Mouse (Mus musculus) bone marrow, adult 2 months (tissue): ENCODE measurements around the gene A730049H05Rik. TPM values are rescaled to one million over a fixed set of nuclear protein-coding genes. Genes with fewer than 3 reads are reported as not detected.

Experiments
- H3K27ac ChIP-seq: fragments of 200-500 bp; 2 replicates; pipeline ENCODE4 v1.5.1; 2012; ENCODE audit warnings: low read depth, mild to moderate bottlenecking, control low read depth, inconsistent platforms, low read length; ENCODE audit not compliant: control insufficient read depth, poor library complexity, insufficient read depth
- H3K4me1 ChIP-seq: fragments of 200-500 bp; 2 replicates; pipeline ENCODE4 v1.6.1; 2011; ENCODE audit warnings: low read length; ENCODE audit not compliant: control insufficient read depth, insufficient read depth
- H3K4me3 ChIP-seq: fragments of 200-500 bp; replicated peaks from 2 replicates; pipeline ENCODE3; 2011; ENCODE audit warnings: mild to moderate bottlenecking, low read depth, low read length, control low read depth; ENCODE audit not compliant: control insufficient read depth
- CTCF ChIP-seq: fragments of 200-500 bp; IDR thresholded peaks from 2 replicates; pipeline ENCODE4 v1.5.1; 2011; ENCODE audit warnings: low read length, control low read depth; ENCODE audit not compliant: control insufficient read depth, insufficient read depth
- POLR2A ChIP-seq: fragments of 200-500 bp; IDR thresholded peaks from 2 replicates; pipeline ENCODE4 v1.6.1; 2011; ENCODE audit warnings: low read depth, mild to moderate bottlenecking, control low read depth, low read length, borderline replicate concordance; ENCODE audit not compliant: control insufficient read depth
- WGBS: fragments of 180-500 bp; shearing (Covaris S2); methylation state at CpG from one replicate; pipeline ENCODE4 v1.1.7; 2018; 5-methylcytosine and 5-hydroxymethylcytosine counted together
- polyA plus RNA-seq: library from polyadenylated mRNA; stranded (reverse); fragments of >200 nt; gene quantifications from 2 replicates; pipeline ENCODE4 v1.2.4, GENCODE M21; 2011; ENCODE audit warnings: low replicate concordance; ENCODE audit not compliant: missing spikeins, insufficient read depth, insufficient read length

A730049H05Rik gene
- not detected in 2 replicates for polyA plus RNA-seq

DNA sequence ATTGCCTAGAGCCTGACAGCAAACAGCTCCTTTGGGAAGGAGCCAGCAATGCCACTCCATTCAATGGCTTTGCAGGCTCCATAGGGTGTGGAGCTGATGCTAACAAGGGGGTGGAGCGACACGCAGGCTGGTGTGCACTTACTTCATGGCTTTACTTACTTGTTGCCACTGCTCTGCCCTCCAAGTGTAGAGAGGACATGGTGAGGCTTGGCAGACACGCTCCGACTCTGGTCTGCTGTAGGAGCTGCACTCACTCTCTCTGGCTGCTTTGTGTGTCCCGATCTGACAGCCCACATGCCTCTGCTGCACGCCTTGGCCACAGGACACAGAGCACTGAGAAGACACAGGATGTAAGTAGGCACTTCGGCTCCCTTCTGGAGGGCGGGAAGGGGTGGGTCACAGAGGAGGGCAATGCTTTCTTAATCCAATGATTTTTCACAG is at the start of gene A730049H05Rik:
TSS of gene A730049H05Rik (plus strand) at position 168 of the 441 bp plus-strand sequence.
- H3K4me3 ChIP-seq = no peak within 1 kb of the TSS
- no peaks in the 10 kb centered on the region for H3K4me1 ChIP-seq
- WGBS = 43% methylated on average over 8 of the region's 8 CpGs
- TF ChIP-seq CTCF (no peak), POLR2A (no peak)
- no peak within 1 kb of the TSS for H3K27ac ChIP-seq

DNA sequence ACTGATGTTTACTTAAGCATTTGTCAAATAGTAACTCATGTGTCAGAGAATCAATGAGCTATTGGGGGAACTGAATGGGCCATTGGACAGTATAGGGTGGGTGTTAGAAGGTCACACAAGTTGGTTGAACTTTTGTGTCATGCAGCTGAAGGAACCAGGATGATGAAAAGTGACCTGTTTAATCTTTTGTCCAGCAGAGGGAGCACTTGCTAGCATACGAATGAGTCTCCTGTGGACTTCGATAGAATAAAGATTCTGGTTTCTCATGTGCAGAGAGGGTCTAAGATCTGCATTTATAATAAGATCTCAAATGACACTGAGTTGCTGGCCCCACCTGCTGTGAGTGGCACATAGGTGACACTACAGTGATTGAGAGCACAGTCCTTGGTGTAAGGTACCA is 39.9 kb upstream of the A730049H05Rik start:
- Histone ChIP-seq H3K27ac (no peak overlapping the region), H3K4me1 (no peaks in the 10 kb centered on the region), H3K4me3 (no peak overlapping the region)
- no peak for TF ChIP-seq POLR2A
- no peak for TF ChIP-seq CTCF
- 3% methylated on average over 2 of the region's 2 CpGs for WGBS

DNA sequence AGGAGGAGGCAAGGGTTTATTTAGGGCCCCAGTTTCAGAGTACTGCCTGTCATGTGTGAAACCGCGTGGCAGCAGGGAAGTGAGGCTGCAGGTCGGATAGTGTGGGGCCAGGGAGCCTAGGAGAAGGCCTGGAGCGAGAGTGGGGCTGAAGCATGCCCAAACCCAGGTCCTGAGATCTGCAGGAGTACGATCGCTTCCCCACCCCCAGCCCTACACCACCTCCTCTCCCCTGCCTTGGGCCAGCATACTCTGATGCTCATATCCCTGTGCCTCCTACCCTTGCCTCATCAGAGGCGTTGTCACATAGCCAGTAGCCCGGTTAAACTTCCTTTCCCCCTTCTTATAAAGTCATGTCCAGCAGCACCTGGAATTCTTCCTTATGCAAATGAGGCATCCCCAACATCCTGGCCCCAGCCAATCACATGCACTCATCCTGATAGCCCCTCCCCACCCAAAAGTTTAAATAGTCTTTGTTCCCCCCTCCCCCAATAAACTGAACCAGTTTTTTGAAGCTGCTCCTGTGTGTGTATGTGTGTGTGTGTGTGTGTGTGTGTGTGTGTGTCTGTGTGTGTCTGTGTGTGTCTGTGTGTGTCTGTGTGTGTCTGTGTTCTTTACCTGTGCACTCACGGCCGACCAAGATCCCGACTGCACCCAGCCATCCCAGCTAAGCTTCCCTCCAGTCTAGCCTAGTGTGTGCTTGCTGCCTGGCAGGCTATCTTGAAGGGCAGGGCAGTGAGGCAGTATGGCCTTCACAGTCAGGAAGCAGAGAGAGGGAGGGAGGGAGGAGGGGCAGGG is 36.9 kb upstream of the A730049H05Rik start:
- 79% methylated on average over 11 of the region's 11 CpGs for WGBS
- TF ChIP-seq POLR2A (no peak), CTCF (no peak)
- no peak overlapping the region for H3K27ac ChIP-seq
- no peaks in the 10 kb centered on the region for H3K4me1 ChIP-seq
- no peak overlapping the region for H3K4me3 ChIP-seq

DNA sequence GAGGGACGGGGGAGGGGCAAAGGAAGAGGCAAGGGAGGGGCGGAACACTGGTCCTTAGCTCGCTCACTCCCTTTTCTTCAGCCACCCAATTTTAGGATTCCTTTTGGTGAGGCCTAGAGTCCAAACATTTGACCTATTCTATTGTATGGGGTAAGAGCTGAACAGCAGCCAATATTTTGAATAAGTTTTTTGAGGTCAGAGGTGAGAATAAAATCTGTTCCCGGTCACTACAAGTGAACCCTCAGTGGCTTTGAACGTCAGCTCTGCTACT is 36.4 kb upstream of the A730049H05Rik start:
- Histone ChIP-seq H3K4me3 (no peak overlapping the region), H3K27ac (no peak overlapping the region), H3K4me1 (no peaks in the 10 kb centered on the region)
- TF ChIP-seq POLR2A (no peak), CTCF (no peak)
- 52% methylated on average over 5 of the region's 5 CpGs for WGBS

DNA sequence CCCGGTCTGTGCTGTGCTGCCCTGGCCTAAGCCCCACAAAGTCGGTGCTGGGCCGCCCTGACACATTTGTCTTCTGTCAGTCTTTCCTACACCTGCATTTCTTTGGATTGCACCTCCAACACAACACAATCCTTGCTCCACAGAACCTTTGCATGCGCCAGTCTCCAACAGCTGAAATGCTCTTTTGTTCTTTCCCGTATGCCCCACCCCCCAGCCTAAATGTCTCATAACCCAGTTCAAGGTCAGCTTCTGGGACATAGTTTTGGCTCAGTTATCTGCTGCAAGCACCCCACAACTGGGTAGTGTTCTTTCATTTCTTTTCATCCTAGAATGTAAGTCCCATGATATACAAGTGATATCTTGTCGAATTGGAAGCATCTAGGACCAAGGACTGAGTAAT is 34.8 kb upstream of the A730049H05Rik start:
- WGBS = 79% methylated on average over 6 of the region's 6 CpGs
- no peak overlapping the region for H3K4me3 ChIP-seq
- H3K4me1 ChIP-seq = no peaks in the 10 kb centered on the region
- H3K27ac ChIP-seq = no peak overlapping the region
- no peak for TF ChIP-seq CTCF
- TF ChIP-seq POLR2A = no peak

DNA sequence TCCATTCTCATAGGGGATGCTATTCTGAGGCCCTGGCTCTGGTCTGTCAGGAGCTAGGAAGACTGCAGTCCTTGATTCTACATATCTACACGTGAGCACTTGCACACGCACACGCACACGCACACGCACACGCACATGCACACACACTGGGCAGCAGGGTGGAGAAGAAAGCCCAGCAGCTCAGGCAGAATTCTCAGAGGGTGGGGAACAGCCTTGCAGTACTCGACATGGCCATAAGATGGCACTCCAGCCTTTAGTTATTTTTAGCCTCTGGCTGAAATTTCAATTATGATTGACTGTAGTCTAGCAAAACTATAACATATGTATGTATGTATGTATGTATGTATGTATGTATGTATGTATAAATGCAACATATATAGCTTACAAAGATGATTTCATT is 31.5 kb upstream of the A730049H05Rik start:
- 6% methylated on average over 7 of the region's 7 CpGs for WGBS
- TF ChIP-seq CTCF (peak; percentile 30), POLR2A (no peak)

DNA sequence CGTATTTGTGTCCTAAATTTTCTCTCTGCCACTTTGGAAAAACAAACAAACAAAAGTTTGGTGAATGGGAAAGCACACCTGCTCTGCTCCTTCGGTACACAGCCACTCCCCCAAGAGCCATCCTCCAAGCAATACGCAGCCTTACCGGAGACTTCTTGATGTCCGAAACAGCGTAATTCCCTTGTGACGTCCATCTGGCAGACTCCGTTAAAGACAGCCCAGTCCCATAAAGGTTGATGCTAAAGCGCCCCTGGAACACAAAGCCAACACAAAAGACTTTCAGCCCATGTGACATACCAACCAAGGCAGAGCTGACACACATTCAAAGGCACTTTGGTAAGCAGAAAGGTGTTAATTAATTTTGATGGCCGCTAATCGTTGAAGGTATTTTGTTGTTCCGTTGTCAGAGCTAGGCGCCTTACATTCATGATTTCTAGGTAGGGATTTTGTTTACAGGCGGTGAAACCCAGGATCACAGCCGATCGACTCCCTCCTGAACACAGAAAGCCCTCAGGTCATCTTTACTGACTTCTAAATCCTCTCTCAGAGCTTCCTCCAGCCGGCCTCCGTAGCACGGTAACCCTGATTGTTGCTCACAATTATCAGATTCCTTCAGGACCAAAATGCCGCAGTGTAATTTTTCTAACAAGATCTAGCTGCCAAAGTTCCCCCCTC is 29.4 kb upstream of the A730049H05Rik start:
- no peak for TF ChIP-seq CTCF
- TF ChIP-seq POLR2A = no peak
- no peak overlapping the region for H3K4me3 ChIP-seq
- no peak overlapping the region for H3K27ac ChIP-seq
- 12% methylated on average over 20 of the region's 20 CpGs for WGBS
- H3K4me1 ChIP-seq = no peaks in the 10 kb centered on the region

More for the DNA sequence above, 31.5 kb upstream of the A730049H05Rik start:
- no peak overlapping the region for H3K27ac ChIP-seq
- no peak overlapping the region for H3K4me3 ChIP-seq
- no peaks in the 10 kb centered on the region for H3K4me1 ChIP-seq

DNA sequence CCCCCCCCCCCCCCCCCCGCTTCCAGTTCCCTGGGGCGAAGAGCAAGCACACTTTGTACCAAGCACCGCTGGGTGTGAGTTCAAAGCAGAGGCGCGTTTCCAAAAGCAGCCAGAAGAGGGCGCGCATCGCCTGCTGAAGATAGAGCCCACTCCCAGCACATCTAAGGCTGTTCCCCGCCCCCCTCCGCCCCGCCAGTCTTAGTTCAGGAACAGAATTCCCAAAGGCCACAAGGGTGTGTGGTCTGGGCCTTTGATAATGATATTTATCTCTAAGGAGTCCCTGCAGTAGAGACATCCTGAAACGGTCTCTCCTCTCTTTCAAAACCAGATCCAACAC is 28.9 kb upstream of the A730049H05Rik start:
- H3K4me3 ChIP-seq = no peak overlapping the region
- 8% methylated on average over 12 of the region's 12 CpGs for whole genome bisulfite sequencing
- peak; percentile 48 for TF ChIP-seq CTCF
- TF ChIP-seq POLR2A = no peak

DNA sequence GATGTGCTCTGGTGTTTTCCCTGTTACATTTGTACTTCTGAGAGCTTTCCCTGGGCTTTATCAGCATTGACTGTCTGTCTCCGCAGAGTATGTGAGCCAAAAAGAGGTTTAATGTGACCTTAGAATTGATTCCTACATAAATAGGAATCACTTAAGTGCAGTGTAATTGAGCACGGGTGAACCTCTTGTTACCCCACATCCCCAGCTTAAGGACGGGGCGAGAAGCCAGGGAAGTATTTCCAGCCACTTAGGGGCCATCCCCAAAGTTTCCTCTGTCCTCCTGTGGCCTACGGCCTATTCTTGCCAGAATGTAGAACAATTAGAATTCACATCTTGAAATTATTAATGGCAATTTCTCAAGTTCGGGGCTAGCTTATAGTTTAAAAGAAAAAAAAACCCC is 22.5 kb upstream of the A730049H05Rik start:
- 74% methylated on average over 6 of the region's 6 CpGs for WGBS
- Histone ChIP-seq H3K4me1 (no peaks in the 10 kb centered on the region), H3K27ac (no peak overlapping the region), H3K4me3 (no peak overlapping the region)
- TF ChIP-seq CTCF (no peak), POLR2A (no peak)

More for the DNA sequence above, 28.9 kb upstream of the A730049H05Rik start:
- H3K27ac ChIP-seq = no peak overlapping the region
- no peaks in the 10 kb centered on the region for H3K4me1 ChIP-seq

DNA sequence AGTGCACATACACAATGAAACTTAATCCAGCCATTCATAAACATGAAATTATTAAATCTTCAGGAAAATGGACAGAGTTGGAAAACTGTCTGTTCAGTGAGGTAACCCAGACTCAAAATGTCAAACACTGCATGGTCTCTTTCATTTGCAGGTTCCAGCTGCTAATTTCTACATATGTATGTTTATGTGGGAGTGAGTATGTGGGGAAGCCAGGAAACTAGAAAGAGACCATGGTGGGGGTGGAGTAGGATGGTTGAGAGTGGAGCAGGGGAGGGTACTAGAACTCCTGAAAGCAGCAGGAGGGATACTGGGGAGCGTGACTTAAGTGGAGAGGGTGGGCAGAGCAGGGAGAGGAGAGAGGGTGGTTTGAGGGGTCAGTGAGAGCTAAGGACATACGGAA is 14.8 kb upstream of the A730049H05Rik start:
- TF ChIP-seq CTCF (no peak), POLR2A (no peak)
- 78% methylated on average over 2 of the region's 2 CpGs for WGBS

More for the DNA sequence above, 14.8 kb upstream of the A730049H05Rik start:
- no peak overlapping the region for H3K27ac ChIP-seq
- no peaks in the 10 kb centered on the region for H3K4me1 ChIP-seq
- H3K4me3 ChIP-seq = no peak overlapping the region
